Mouse (Mus musculus): ENCODE results near the gene Gabrb3. TPM values are rescaled to one million over a fixed set of nuclear protein-coding genes. Genes with fewer than 3 reads are reported as not detected.
"Not testable (repeated sequence)": the region's sequence is repeated elsewhere in the genome, so short reads cannot be mapped to it uniquely, and the experiment has no call there.

Gabrb3 gene
- polyA plus RNA-seq, 1 experiment from 2014 or later = not detected

DNA sequence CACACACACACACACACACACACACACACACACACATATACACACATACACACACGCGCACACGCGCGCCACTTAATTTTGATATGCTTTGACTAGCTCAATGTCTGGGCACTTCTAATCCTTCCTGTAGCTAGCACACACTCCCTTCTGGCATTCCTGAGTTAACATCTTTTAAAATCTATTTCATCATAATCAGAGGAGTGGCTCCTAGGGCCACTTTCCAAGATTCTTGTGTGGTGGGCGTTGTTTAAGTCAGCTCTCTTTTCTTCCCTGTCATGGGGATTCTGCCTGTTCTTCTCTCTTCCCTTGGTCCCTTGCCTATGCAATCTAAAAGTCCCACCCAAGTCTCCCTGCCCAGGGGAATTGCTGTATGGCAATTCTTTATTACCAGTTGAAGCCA lies 286.6 kb downstream of the Gabrb3 start:
- 99% methylated on average over 6 of the region's 6 CpGs for WGBS (ENCODE audit: missing documents)
- H3K79me2 ChIP-seq (ENCODE audit: inconsistent target) = no peaks in the 10 kb centered on the region
- H3K36me3 ChIP-seq (ENCODE audit: inconsistent target) = no peaks in the 10 kb centered on the region
- H3K27ac ChIP-seq = no peak overlapping the region
- H3K4me3 ChIP-seq (ENCODE audit: inconsistent target) = no peak overlapping the region

DNA sequence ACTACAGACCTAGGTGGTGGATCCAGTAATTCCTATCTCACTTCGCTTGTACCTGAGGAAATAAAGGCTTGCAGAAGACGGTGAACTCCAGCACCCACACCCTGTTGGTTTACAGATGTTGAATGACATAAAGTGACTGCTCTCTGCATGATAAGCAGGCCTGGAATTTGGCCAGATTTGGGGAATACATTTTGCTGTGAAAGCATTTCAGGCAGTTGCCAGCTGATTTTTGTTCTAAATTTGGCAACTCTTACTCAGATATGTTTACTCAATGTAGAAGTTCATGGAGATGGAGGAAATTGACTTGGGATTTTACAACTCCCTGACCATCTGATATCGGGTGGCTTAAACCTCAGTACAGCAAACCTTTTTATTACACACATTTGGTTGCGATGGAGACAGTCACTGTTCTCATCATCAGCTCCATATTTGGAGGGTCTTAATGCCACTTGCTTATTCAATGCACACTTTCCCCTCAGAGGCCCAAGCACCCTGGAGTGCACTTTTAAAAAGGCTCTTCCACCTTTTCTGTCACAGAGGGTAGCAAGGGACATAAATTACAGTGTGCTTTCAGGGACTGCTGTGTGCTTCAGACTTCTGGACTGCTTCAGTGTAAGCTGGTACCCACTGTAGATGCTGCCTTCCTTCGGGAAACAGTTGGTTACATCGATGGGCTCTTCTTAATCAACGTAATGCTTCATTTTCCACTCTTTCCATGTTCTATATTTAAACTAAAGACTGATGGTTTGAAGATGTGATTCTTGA lies 287.7 kb downstream of the Gabrb3 start:
- 82% methylated on average over 7 of the region's 7 CpGs for WGBS (ENCODE audit: missing documents)
- H3K27ac ChIP-seq = no peak overlapping the region
- no peak overlapping the region for H3K4me3 ChIP-seq (ENCODE audit: inconsistent target)
- H3K36me3 ChIP-seq (ENCODE audit: inconsistent target) = no peaks in the 10 kb centered on the region
- H3K79me2 ChIP-seq (ENCODE audit: inconsistent target) = no peaks in the 10 kb centered on the region

DNA sequence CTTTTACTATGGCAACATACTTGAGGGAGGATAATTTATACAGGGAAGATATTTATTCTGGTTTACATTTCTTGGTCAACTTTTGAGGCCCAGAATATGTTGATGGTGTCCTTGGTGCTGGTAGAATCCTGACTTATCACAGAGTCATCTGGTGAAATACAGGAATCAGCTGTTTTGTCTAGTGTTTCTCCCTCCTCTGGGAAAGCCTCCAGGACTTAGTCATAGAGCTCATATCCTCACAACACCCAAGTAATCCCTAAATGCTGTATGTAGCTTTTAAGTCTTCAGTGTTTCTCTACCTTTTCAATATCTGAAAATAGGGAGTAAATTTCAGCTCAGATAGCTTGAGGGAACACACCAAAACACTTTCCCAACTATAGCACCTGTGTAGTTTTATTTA lies 292.2 kb downstream of the Gabrb3 start:
- no peaks in the 10 kb centered on the region for H3K36me3 ChIP-seq (ENCODE audit: inconsistent target)
- H3K27ac ChIP-seq = no peak overlapping the region
- H3K4me3 ChIP-seq (ENCODE audit: inconsistent target) = no peak overlapping the region
- H3K79me2 ChIP-seq (ENCODE audit: inconsistent target) = no peaks in the 10 kb centered on the region

- H3K27ac ChIP-seq = no peak overlapping the region
Measured at GRCm38 (mm10) chr7:57746836-57747235, 327.3 kb downstream of the Gabrb3 start.

DNA sequence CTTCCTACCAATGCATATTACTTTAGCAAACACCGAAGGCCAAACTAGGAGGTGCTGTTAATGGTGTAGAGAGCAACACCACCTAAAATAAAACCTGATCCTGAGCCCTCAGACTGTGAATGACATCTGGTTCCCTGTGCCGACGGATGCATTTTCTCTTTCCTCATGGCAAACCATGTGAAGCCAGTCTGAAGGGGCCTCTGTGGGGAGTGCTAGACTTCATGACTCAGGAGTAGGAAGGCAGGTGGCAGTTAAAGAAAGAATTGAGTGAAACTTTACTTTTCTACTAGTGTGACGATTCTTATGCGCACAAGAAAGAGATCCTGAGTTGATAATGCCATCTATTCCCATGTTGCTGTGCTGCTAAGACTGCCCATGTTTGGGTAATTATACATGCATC lies 341.0 kb downstream of the Gabrb3 start:
- WGBS (ENCODE audit: missing documents) = 90% methylated on average over 5 of the region's 5 CpGs
- H3K36me3 ChIP-seq (ENCODE audit: inconsistent target) = no peaks in the 10 kb centered on the region
- no peak overlapping the region for H3K27ac ChIP-seq
- H3K79me2 ChIP-seq (ENCODE audit: inconsistent target) = no peaks in the 10 kb centered on the region
- no peak overlapping the region for H3K4me3 ChIP-seq (ENCODE audit: inconsistent target)

More at GRCm38 (mm10) chr7:57746836-57747235, 327.3 kb downstream of the Gabrb3 start:
- WGBS (ENCODE audit: missing documents) = 62% methylated on average over 2 of the region's 2 CpGs
- H3K79me2 ChIP-seq (ENCODE audit: inconsistent target) = no peaks in the 10 kb centered on the region
- H3K4me3 ChIP-seq (ENCODE audit: inconsistent target) = no peak overlapping the region
- H3K36me3 ChIP-seq (ENCODE audit: inconsistent target) = no peaks in the 10 kb centered on the region

DNA sequence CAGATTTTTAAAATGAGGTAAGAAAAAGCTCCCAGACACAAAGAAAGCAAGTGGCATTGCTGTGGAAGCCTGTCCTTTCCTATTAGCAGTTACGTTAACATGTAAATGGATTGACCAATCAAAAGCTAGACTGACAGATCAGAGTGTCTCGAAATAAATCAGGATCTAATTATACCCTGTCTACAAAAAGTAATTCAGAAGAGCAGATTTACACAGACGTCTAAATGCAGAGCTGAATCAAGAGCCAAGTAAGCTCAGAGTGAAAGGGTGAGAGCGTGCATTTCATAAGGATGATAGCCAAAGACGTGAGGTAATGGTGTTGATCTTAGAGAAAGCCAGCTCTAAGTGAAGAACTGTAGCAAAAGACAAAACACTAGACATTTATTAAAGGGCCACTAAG lies 359.3 kb downstream of the Gabrb3 start:
- H3K4me3 ChIP-seq (ENCODE audit: inconsistent target) = no peak overlapping the region
- H3K79me2 ChIP-seq (ENCODE audit: inconsistent target) = no peaks in the 10 kb centered on the region
- H3K36me3 ChIP-seq (ENCODE audit: inconsistent target) = no peaks in the 10 kb centered on the region
- no peak overlapping the region for H3K27ac ChIP-seq
- WGBS (ENCODE audit: missing documents) = 73% methylated on average over 5 of the region's 5 CpGs

DNA sequence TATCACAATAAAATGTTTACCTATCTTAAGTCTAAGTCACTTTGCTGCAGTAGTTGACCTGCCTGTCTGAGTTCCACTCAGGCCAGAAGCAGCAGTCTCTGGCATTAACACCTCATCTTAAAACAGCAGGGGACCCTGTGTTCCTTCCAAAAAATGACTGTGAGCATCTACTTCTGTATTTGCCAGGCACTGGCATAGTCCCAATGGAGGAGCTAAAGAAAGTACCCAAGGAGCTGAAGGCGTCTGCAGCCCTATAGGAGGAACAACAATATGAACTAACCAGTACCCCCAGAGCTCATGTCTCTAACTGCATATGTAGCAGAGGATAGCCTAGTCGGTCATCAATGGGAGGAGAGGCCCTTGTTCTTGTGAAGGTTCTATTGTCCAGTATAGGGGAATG lies 366.6 kb downstream of the Gabrb3 start:
- H3K4me3 ChIP-seq (ENCODE audit: inconsistent target); H3K36me3 ChIP-seq (ENCODE audit: inconsistent target); H3K27ac ChIP-seq; H3K79me2 ChIP-seq (ENCODE audit: inconsistent target): not testable (repeated sequence)
- WGBS (ENCODE audit: missing documents) = 73% methylated on average over 2 of the region's 2 CpGs

- WGBS (ENCODE audit: missing documents) = 50% methylated on average over 1 of the region's 2 CpGs
- Histone ChIP-seq H3K4me3 (ENCODE audit: inconsistent target) (no peak overlapping the region), H3K36me3 (ENCODE audit: inconsistent target) (no peaks in the 10 kb centered on the region), H3K27ac (no peak overlapping the region), H3K79me2 (ENCODE audit: inconsistent target) (no peaks in the 10 kb centered on the region)
Measured at GRCm38 (mm10) chr7:57787520-57787919, 368.0 kb downstream of the Gabrb3 start.

DNA sequence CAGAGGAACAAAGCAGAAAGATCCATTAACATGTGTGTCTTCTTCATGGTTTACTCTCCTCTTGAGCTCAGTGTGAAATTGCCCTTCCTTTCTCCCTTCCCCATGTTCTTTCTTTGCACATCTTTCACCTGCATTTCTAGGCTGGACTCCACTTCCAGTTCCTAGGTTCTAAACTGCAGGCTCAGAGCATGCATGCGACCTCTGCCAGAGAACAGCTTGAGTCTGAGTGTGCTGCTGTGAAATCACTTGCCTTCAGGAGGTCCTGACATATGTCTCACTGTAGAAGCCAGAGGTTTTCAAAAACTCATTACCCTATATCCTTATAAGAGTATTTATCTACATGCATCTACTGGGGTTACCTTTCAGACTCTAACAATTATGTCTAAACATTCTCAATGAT lies 383.8 kb downstream of the Gabrb3 start:
- no peaks in the 10 kb centered on the region for H3K36me3 ChIP-seq (ENCODE audit: inconsistent target)
- no peaks in the 10 kb centered on the region for H3K79me2 ChIP-seq (ENCODE audit: inconsistent target)
- 86% methylated on average over 1 of the region's 1 CpGs for WGBS (ENCODE audit: missing documents)
- H3K4me3 ChIP-seq (ENCODE audit: inconsistent target) = no peak overlapping the region
- no peak overlapping the region for H3K27ac ChIP-seq

- no peak overlapping the region for H3K27ac ChIP-seq
- WGBS (ENCODE audit: missing documents) = 38% methylated on average over 1 of the region's 1 CpGs
- no peaks in the 10 kb centered on the region for H3K79me2 ChIP-seq (ENCODE audit: inconsistent target)
- no peak overlapping the region for H3K4me3 ChIP-seq (ENCODE audit: inconsistent target)
- H3K36me3 ChIP-seq (ENCODE audit: inconsistent target) = no peaks in the 10 kb centered on the region
Measured at GRCm38 (mm10) chr7:57813716-57814115, 394.2 kb downstream of the Gabrb3 start.

- H3K79me2 ChIP-seq (ENCODE audit: inconsistent target) = no peaks in the 10 kb centered on the region
- WGBS (ENCODE audit: missing documents) = 50% methylated on average over 1 of the region's 1 CpGs
- no peaks in the 10 kb centered on the region for H3K36me3 ChIP-seq (ENCODE audit: inconsistent target)
- H3K4me3 ChIP-seq (ENCODE audit: inconsistent target) = no peak overlapping the region
- no peak overlapping the region for H3K27ac ChIP-seq
Measured at GRCm38 (mm10) chr7:57842383-57842896, 422.9 kb downstream of the Gabrb3 start.

DNA sequence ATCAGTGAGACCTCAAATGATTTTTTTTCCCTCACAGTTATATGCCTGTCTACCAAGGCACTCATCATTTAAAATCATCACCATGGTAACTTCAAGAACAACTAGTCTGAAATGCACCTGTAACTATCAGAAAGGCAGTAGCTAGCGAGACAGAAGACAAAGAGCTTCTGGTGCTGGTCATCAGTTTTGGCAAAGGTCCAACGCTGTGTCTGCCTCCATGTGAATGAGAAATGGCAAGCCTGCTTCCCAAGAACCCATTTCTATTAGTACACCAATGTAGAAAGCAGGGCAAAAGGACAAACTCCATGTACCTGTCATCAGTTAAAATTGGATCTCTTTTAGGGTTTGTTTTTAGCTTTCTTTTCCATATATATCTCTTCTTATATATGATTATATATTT lies 448.5 kb downstream of the Gabrb3 start:
- no peak overlapping the region for H3K4me3 ChIP-seq (ENCODE audit: inconsistent target)
- no peaks in the 10 kb centered on the region for H3K36me3 ChIP-seq (ENCODE audit: inconsistent target)
- H3K27ac ChIP-seq = no peak overlapping the region
- no peaks in the 10 kb centered on the region for H3K79me2 ChIP-seq (ENCODE audit: inconsistent target)
- 69% methylated on average over 2 of the region's 2 CpGs for WGBS (ENCODE audit: missing documents)

Other genes starting within 250 kb of the Gabrb3 start
- not detected in 3 replicates for gene Gabrg3, start 32.5 kb upstream of the Gabrb3 start, polyA plus RNA-seq (2018)
- gene Gabra5, start 90.4 kb downstream of the Gabrb3 start, polyA plus RNA-seq (2018) = not detected in 3 replicates

Measured in macrophage (primary cell).